Mouse (Mus musculus) ES-E14 (cell line): ENCODE measurements at regions not wholly inside any gene's neighbourhood (a gene's known extent, or its start where the extent isn't known, plus 50 kb on each side); places are given as distances from the start of the nearest gene placed in this dataset.
"Not testable (repeated sequence)": the region's sequence is repeated elsewhere in the genome, so short reads cannot be mapped to it uniquely, and the experiment has no call there.

Experiments
- DNase-seq: peaks from one replicate; pipeline ENCODE4 v3.0.0-alpha.2; 2013; ENCODE audit warnings: low read depth, low spot score
- H3K27ac ChIP-seq: 2 replicates; pipeline ENCODE4 v1.5.1; 2012; ENCODE audit warnings: low read depth, mild to moderate bottlenecking, low read length, moderate library complexity, mixed read lengths; ENCODE audit not compliant: poor library complexity, insufficient read depth, severe bottlenecking
- H3K36me3 ChIP-seq: 2 replicates; pipeline ENCODE4 v1.6.1; 2012; ENCODE audit warnings: mild to moderate bottlenecking, low read length, moderate library complexity, mixed read lengths; ENCODE audit not compliant: control insufficient read depth, poor library complexity, insufficient read depth, severe bottlenecking
- H3K4me1 ChIP-seq, 2 experiments: fragments of 150-350 bp in 1 of 2; sonication (generic) in 1 of 2; 2 replicates each; pipeline ENCODE4 v1.6.1; 2012; ENCODE audit warnings: low read length in 2 of 2, mild to moderate bottlenecking in 1 of 2, mixed read lengths in 1 of 2; ENCODE audit not compliant: control insufficient read depth in 2 of 2, insufficient read depth in 2 of 2, poor library complexity in 1 of 2
- H3K4me3 ChIP-seq, 2 experiments: fragments of 150-350 bp in 1 of 2; sonication (generic) in 1 of 2; 2 replicates each; pipeline ENCODE4 v1.5.1; 2012; ENCODE audit warnings: low read length in 2 of 2, low read depth in 1 of 2, mild to moderate bottlenecking in 1 of 2, mixed read lengths in 1 of 2; ENCODE audit not compliant: insufficient read depth in 1 of 2, poor library complexity in 1 of 2, severe bottlenecking in 1 of 2
- H3K9ac ChIP-seq: 2 replicates; pipeline ENCODE4 v1.6.1; 2012; ENCODE audit warnings: low read depth, mild to moderate bottlenecking, low read length, mixed read lengths; ENCODE audit not compliant: poor library complexity, insufficient read depth, severe bottlenecking
- H3K9me3 ChIP-seq: fragments of 150-350 bp; sonication (generic); 2 replicates; pipeline ENCODE4 v1.6.1; 2012; ENCODE audit warnings: low read depth, mild to moderate bottlenecking, low read length; ENCODE audit not compliant: control insufficient read depth, insufficient read depth
- CHD2 ChIP-seq: IDR thresholded peaks from 2 replicates; pipeline ENCODE4 v1.6.1; 2014; ENCODE audit warnings: mild to moderate bottlenecking, low read depth, low read length, inconsistent platforms
- HCFC1 ChIP-seq: IDR thresholded peaks from 2 replicates; pipeline ENCODE4 v1.6.1; 2012; ENCODE audit warnings: low read length, inconsistent platforms, borderline replicate concordance; ENCODE audit not compliant: insufficient read depth
- MAFK ChIP-seq: IDR thresholded peaks from 2 replicates; pipeline ENCODE4 v1.6.1; 2014; ENCODE audit warnings: mild to moderate bottlenecking, low read depth, low read length, inconsistent platforms; ENCODE audit not compliant: insufficient read depth
- ZC3H11A ChIP-seq: IDR thresholded peaks from 2 replicates; pipeline ENCODE4 v1.6.1; 2012; ENCODE audit warnings: low read depth, mild to moderate bottlenecking, inconsistent platforms, low read length, borderline replicate concordance
- ZNF384 ChIP-seq: IDR thresholded peaks from 2 replicates; pipeline ENCODE4 v1.6.1; 2012; ENCODE audit warnings: low read depth, low read length, inconsistent platforms
- in situ Hi-C, 2 experiments: fragments of 600-800 bp; cut with MboI; formaldehyde crosslinking; loops; one replicate each; pipeline ENCODE4 v1.15.1; 2025; ENCODE audit warnings: low sequenced_read_pairs in 2 of 2, inconsistent platforms in 1 of 2; ENCODE audit not compliant: unreplicated experiment in 2 of 2

- Histone ChIP-seq H3K27ac (no peak overlapping the region), H3K9me3 (no peaks in the 10 kb centered on the region), H3K9ac (no peak overlapping the region), H3K4me1 (no peaks in the 10 kb centered on the region), H3K4me3 (no peak overlapping the region), H3K36me3 (no peaks in the 10 kb centered on the region)
- in situ Hi-C loops = no loop called here
- TF ChIP-seq MAFK (no peak), HCFC1 (no peak), ZNF384 (no peak), CHD2 (no peak), ZC3H11A (no peak)
- DNase-seq = no peak
These were observed 289.8 kb upstream of the Nfia start for GRCm38 (mm10) chr4:97482701-97483246.

- H3K4me3 ChIP-seq = no peak overlapping the region
- in situ Hi-C loops = no loop called here
- H3K27ac ChIP-seq = no peak overlapping the region
- no peaks in the 10 kb centered on the region for H3K36me3 ChIP-seq
- TF ChIP-seq ZC3H11A (no peak), HCFC1 (no peak), CHD2 (no peak), MAFK (no peak), ZNF384 (no peak)
- no peaks in the 10 kb centered on the region for H3K4me1 ChIP-seq
- no peak overlapping the region for H3K9ac ChIP-seq
- DNase-seq = no peak
- H3K9me3 ChIP-seq = no peaks in the 10 kb centered on the region
These were observed 290.7 kb upstream of the Nfia start for GRCm38 (mm10) chr4:97481836-97482235.

- Histone ChIP-seq H3K9me3 (no peaks in the 10 kb centered on the region), H3K4me3 (no peak overlapping the region), H3K27ac (no peak overlapping the region), H3K36me3 (no peaks in the 10 kb centered on the region), H3K4me1 (no peaks in the 10 kb centered on the region), H3K9ac (no peak overlapping the region)
- TF ChIP-seq ZC3H11A (no peak), ZNF384 (no peak), HCFC1 (no peak), CHD2 (no peak), MAFK (no peak)
- in situ Hi-C loops = no loop called here
- peak; percentile 4 for DNase-seq
These were observed 293.7 kb upstream of the Gm10192 start for GRCm38 (mm10) chr4:97476571-97477190.

GRCm38 (mm10) chr4:97473492-97473891 lies 290.5 kb upstream of the Gm10192 start:
- DNase-seq, H3K4me3 ChIP-seq, H3K9me3 ChIP-seq, H3K4me1 ChIP-seq, H3K27ac ChIP-seq, H3K9ac ChIP-seq, in situ Hi-C loops, H3K36me3 ChIP-seq: not testable (repeated sequence)

GRCm38 (mm10) chr4:97465932-97466666 lies 283.1 kb upstream of the Gm10192 start:
- peak; percentile 33 for DNase-seq
- Histone ChIP-seq H3K36me3 (no peaks in the 10 kb centered on the region), H3K4me1 (peaks cover 0 to 4% of the 10 kb centered on the region in 2 experiments; a peak in 1 of 4 replicates), H3K9ac (no peak overlapping the region), H3K27ac (no peak overlapping the region), H3K9me3 (no peaks in the 10 kb centered on the region), H3K4me3 (no peak overlapping the region)
- in situ Hi-C loops = no loop called here
- no peak for TF ChIP-seq HCFC1
- TF ChIP-seq ZC3H11A = no peak
- no peak for TF ChIP-seq CHD2
- TF ChIP-seq ZNF384 = no peak
- no peak for TF ChIP-seq MAFK
